Mouse (Mus musculus) heart, embryonic 13.5 days (tissue): Measurements from ENCODE around the gene Lama2. TPM values are rescaled to one million over a fixed set of nuclear protein-coding genes. Genes with fewer than 3 reads are reported as not detected.
"Not testable (repeated sequence)": the region's sequence is repeated elsewhere in the genome, so short reads cannot be mapped to it uniquely, and the experiment has no call there.

ENCODE experiments used
- ATAC-seq: fragments of 200-750 bp; cut with Nextera tagmentation; 2 replicates; pipeline ENCODE4 v1.8.0; 2017; ENCODE audit warnings: moderate TSS enrichment; ENCODE audit not compliant: insufficient number of reproducible peaks, low FRiP score, low TSS enrichment; ENCODE audit errors: extremely low read depth
- H3K27ac ChIP-seq: fragments of 300-500 bp; sonication (generic); replicated peaks from 2 replicates; pipeline ENCODE4 v1.5.1; 2015; ENCODE audit warnings: moderate library complexity, mild to moderate bottlenecking, inconsistent platforms
- H3K27me3 ChIP-seq: fragments of 300-500 bp; sonication (generic); replicated peaks from 2 replicates; pipeline ENCODE4 v1.6.1; 2015; ENCODE audit warnings: mild to moderate bottlenecking, inconsistent platforms
- H3K36me3 ChIP-seq: fragments of 300-500 bp; sonication (generic); 2 replicates; pipeline ENCODE4 v1.6.1; 2015; ENCODE audit warnings: mild to moderate bottlenecking, inconsistent platforms
- H3K4me1 ChIP-seq: fragments of 300-500 bp; sonication (generic); 2 replicates; pipeline ENCODE4 v1.6.1; 2015; ENCODE audit warnings: inconsistent platforms
- H3K4me2 ChIP-seq: fragments of 300-500 bp; sonication (generic); 2 replicates; pipeline ENCODE4 v1.6.1; 2015; ENCODE audit warnings: inconsistent platforms, mild to moderate bottlenecking, moderate library complexity
- H3K4me3 ChIP-seq: fragments of 300-500 bp; sonication (generic); 2 replicates; pipeline ENCODE4 v1.5.1; 2015; ENCODE audit warnings: moderate library complexity, mild to moderate bottlenecking, inconsistent platforms
- H3K9ac ChIP-seq: fragments of 300-500 bp; sonication (generic); 2 replicates; pipeline ENCODE4 v1.6.1; 2015; ENCODE audit warnings: inconsistent platforms, mild to moderate bottlenecking, moderate library complexity
- H3K9me3 ChIP-seq: fragments of 300-500 bp; sonication (generic); 2 replicates; pipeline ENCODE4 v1.6.1; 2016; ENCODE audit warnings: inconsistent platforms
- WGBS: fragments of 180-500 bp; shearing (Covaris S2); methylation state at CpG from one replicate; pipeline ENCODE4 v1.1.7; 2015; ENCODE audit warnings: mixed read lengths; 5-methylcytosine and 5-hydroxymethylcytosine counted together
- polyA plus RNA-seq: library from polyadenylated mRNA; unstranded; fragments of >200 nt; fragmentation: Nextera tagmentation; extraction: Ambion mirVana; gene quantifications from 2 replicates; pipeline ENCODE4 v1.2.1, GENCODE M21; 2015

Gene Lama2
- polyA plus RNA-seq, 1 experiment from 2014 or later: 13.8 TPM

- H3K9ac ChIP-seq: no peak overlapping the region
- 89% methylated on average over 2 of the region's 2 CpGs for WGBS
- ATAC-seq: no peak
- H3K4me2 ChIP-seq: no peak overlapping the region
- H3K27ac ChIP-seq: no peak overlapping the region
- H3K27me3 ChIP-seq: no peaks in the 10 kb centered on the region
- H3K4me3 ChIP-seq: no peak overlapping the region
- no peaks in the 10 kb centered on the region for H3K36me3 ChIP-seq
- H3K9me3 ChIP-seq: no peaks in the 10 kb centered on the region
- no peaks in the 10 kb centered on the region for H3K4me1 ChIP-seq
Observed at GRCm38 (mm10) chr10:26973575-26973974, 646.0 kb downstream of the Lama2 start.

GRCm38 (mm10) chr10:26958513-26958912, 661.0 kb downstream of the Lama2 start:
- Histone ChIP-seq H3K36me3 (no peaks in the 10 kb centered on the region), H3K4me2 (no peak overlapping the region), H3K9me3 (no peaks in the 10 kb centered on the region), H3K9ac (no peak overlapping the region), H3K27me3 (no peaks in the 10 kb centered on the region), H3K4me1 (0 out of 2 replicates have a peak, but pooled peaks cover 2% of the 10 kb centered on the region), H3K4me3 (no peak overlapping the region), H3K27ac (no peak overlapping the region)
- ATAC-seq: no peak
- WGBS: 61% methylated on average over 3 of the region's 3 CpGs

GRCm38 (mm10) chr10:26950448-26950847, 669.1 kb downstream of the Lama2 start:
- Histone ChIP-seq H3K4me3 (no peak overlapping the region), H3K27me3 (no peaks in the 10 kb centered on the region), H3K36me3 (no peaks in the 10 kb centered on the region), H3K4me1 (peaks cover 10% of the 10 kb centered on the region; the same call in 1 of the 2 replicates), H3K27ac (no peak overlapping the region), H3K9ac (no peak overlapping the region), H3K9me3 (no peaks in the 10 kb centered on the region), H3K4me2 (no peak overlapping the region)
- no peak for ATAC-seq
- 53% methylated on average over 7 of the region's 7 CpGs for WGBS

GRCm38 (mm10) chr10:26949667-26950066, 669.9 kb downstream of the Lama2 start:
- Histone ChIP-seq H3K4me3 (no peak overlapping the region), H3K27me3 (no peaks in the 10 kb centered on the region), H3K4me1 (peaks cover 10% of the 10 kb centered on the region; the same call in 1 of the 2 replicates), H3K9me3 (no peaks in the 10 kb centered on the region), H3K9ac (no peak overlapping the region), H3K36me3 (no peaks in the 10 kb centered on the region), H3K4me2 (no peak overlapping the region), H3K27ac (no peak overlapping the region)
- WGBS: 56% methylated on average over 8 of the region's 8 CpGs
- ATAC-seq: no peak

GRCm38 (mm10) chr10:26948331-26948730, 671.2 kb downstream of the Lama2 start:
- Histone ChIP-seq H3K4me1 (peaks cover 10% of the 10 kb centered on the region; the same call in 1 of the 2 replicates), H3K36me3 (no peaks in the 10 kb centered on the region), H3K27me3 (no peaks in the 10 kb centered on the region), H3K4me2 (no peak overlapping the region), H3K27ac (no peak overlapping the region), H3K9ac (no peak overlapping the region), H3K4me3 (no peak overlapping the region), H3K9me3 (no peaks in the 10 kb centered on the region)
- no peak for ATAC-seq
- WGBS: 30% methylated on average over 2 of the region's 2 CpGs

- Histone ChIP-seq H3K9ac (no peak overlapping the region), H3K27ac (no peak overlapping the region), H3K4me2 (no peak overlapping the region), H3K9me3 (no peaks in the 10 kb centered on the region), H3K4me1 (no peaks in the 10 kb centered on the region), H3K27me3 (no peaks in the 10 kb centered on the region), H3K36me3 (no peaks in the 10 kb centered on the region), H3K4me3 (no peak overlapping the region)
- no peak for ATAC-seq
- WGBS: 64% methylated on average over 1 of the region's 1 CpGs
Observed at GRCm38 (mm10) chr10:26939549-26939948, 680.0 kb downstream of the Lama2 start.

- H3K9me3 ChIP-seq, H3K9ac ChIP-seq, H3K27me3 ChIP-seq, H3K36me3 ChIP-seq, H3K4me1 ChIP-seq, H3K4me3 ChIP-seq, H3K27ac ChIP-seq, ATAC-seq, H3K4me2 ChIP-seq: not testable (repeated sequence)
- WGBS: 57% methylated on average over 4 of the region's 4 CpGs
Observed at GRCm38 (mm10) chr10:26938464-26938863, 681.1 kb downstream of the Lama2 start.

GRCm38 (mm10) chr10:26936056-26936455, 683.5 kb downstream of the Lama2 start:
- 84% methylated on average over 6 of the region's 6 CpGs for WGBS
- not testable (repeated sequence) for H3K4me3 ChIP-seq, H3K9me3 ChIP-seq, H3K36me3 ChIP-seq, H3K9ac ChIP-seq, H3K27ac ChIP-seq, ATAC-seq, H3K4me1 ChIP-seq, H3K4me2 ChIP-seq, H3K27me3 ChIP-seq
